Mouse (Mus musculus) gastrocnemius, adult 2 months (tissue): ENCODE data around the gene Neurod6. TPM values are rescaled to one million over a fixed set of nuclear protein-coding genes. Genes with fewer than 3 reads are reported as not detected.
A peak's percentile ranks its signal among the peaks of the same experiment; 100 is the strongest.

Experiments used
- DNase-seq: peaks from one replicate; pipeline ENCODE4 v3.0.0; 2022
- H3K27ac ChIP-seq: fragments of 200-600 bp; 2 replicates; pipeline ENCODE4 v1.8.1; 2022; ENCODE audit warnings: mild to moderate bottlenecking
- H3K4me3 ChIP-seq: fragments of 200-600 bp; 2 replicates; pipeline ENCODE4 v1.8.1; 2022; ENCODE audit warnings: mild to moderate bottlenecking, moderate library complexity
- CTCF ChIP-seq: fragments of 200-600 bp; IDR thresholded peaks from 2 replicates; pipeline ENCODE4 v1.8.1; 2022; ENCODE audit warnings: antibody characterized with exemption, mild to moderate bottlenecking, moderate library complexity
- intact Hi-C: fragments of 180-260 bp; cut with DNase I; formaldehyde crosslinking; loops from one replicate; pipeline ENCODE4 v1.15.1; 2025
- total RNA-seq, 2 experiments: library from RNA; stranded (reverse); gene quantifications; 2 replicates each; pipeline ENCODE4 v1.2.3; 2021

Neurod6 gene
- total RNA-seq, 2 experiments from 2014 or later: not detected

- peak; percentile 31 for DNase-seq
- H3K4me3 ChIP-seq: peak overlapping the region; percentile 46
- intact Hi-C loops: no loop called here
- no peak overlapping the region for H3K27ac ChIP-seq
- peak; percentile 37; the same call in 1 of the 2 replicates for TF ChIP-seq CTCF
These were observed 4.3 kb downstream of the Neurod6 start for GRCm38 (mm10) chr6:55676663-55677311.

- DNase-seq: no peak
- no peak for TF ChIP-seq CTCF
- intact Hi-C loops: no loop called here
- Histone ChIP-seq H3K27ac (no peak overlapping the region), H3K4me3 (peak overlapping the region; percentile 46; the same call in 1 of the 2 replicates)
These were observed 4.9 kb downstream of the Neurod6 start for GRCm38 (mm10) chr6:55676141-55676662.

GRCm38 (mm10) chr6:55667801-55668200 lies 13.3 kb downstream of the Neurod6 start:
- no peak for DNase-seq
- Histone ChIP-seq H3K4me3 (no peak overlapping the region), H3K27ac (no peak overlapping the region)
- intact Hi-C loops: no loop called here
- TF ChIP-seq CTCF: no peak

- no peak for TF ChIP-seq CTCF
- intact Hi-C loops: no loop called here
- no peak for DNase-seq
- H3K27ac ChIP-seq: no peak overlapping the region
- H3K4me3 ChIP-seq: no peak overlapping the region
These were observed 19.7 kb downstream of the Neurod6 start for GRCm38 (mm10) chr6:55661126-55661915.

- intact Hi-C loops: no loop called here
- H3K4me3 ChIP-seq: no peak overlapping the region; the same call in 1 of the 2 replicates
- H3K27ac ChIP-seq: peak overlapping the region; percentile 58
- no peak for TF ChIP-seq CTCF
- DNase-seq: no peak
These were observed 31.1 kb downstream of the Neurod6 start for GRCm38 (mm10) chr6:55649996-55650395.

- H3K4me3 ChIP-seq: peak overlapping the region; percentile 22
- DNase-seq: no peak
- intact Hi-C loops: no loop called here
- H3K27ac ChIP-seq: peak overlapping the region; percentile 58
- no peak for TF ChIP-seq CTCF
These were observed 31.5 kb downstream of the Neurod6 start for GRCm38 (mm10) chr6:55649581-55649980.

- intact Hi-C loops: no loop called here
- no peak for TF ChIP-seq CTCF
- Histone ChIP-seq H3K4me3 (no peak overlapping the region), H3K27ac (0 out of 2 replicates have a peak overlapping the region, but pooled peaks have one; percentile 54)
- no peak for DNase-seq
These were observed 32.2 kb downstream of the Neurod6 start for GRCm38 (mm10) chr6:55648886-55649285.

GRCm38 (mm10) chr6:55647771-55648280 lies 33.2 kb downstream of the Neurod6 start:
- DNase-seq: no peak
- H3K27ac ChIP-seq: no peak overlapping the region
- TF ChIP-seq CTCF: no peak
- intact Hi-C loops: no loop called here
- no peak overlapping the region for H3K4me3 ChIP-seq

- no peak for DNase-seq
- Histone ChIP-seq H3K4me3 (no peak overlapping the region), H3K27ac (no peak overlapping the region)
- TF ChIP-seq CTCF: no peak
- intact Hi-C loops: no loop called here
These were observed 34.1 kb downstream of the Neurod6 start for GRCm38 (mm10) chr6:55646824-55647560.

GRCm38 (mm10) chr6:55646111-55646823 lies 34.8 kb downstream of the Neurod6 start:
- no peak for TF ChIP-seq CTCF
- Histone ChIP-seq H3K27ac (no peak overlapping the region), H3K4me3 (no peak overlapping the region)
- intact Hi-C loops: no loop called here
- no peak for DNase-seq

GRCm38 (mm10) chr6:55634662-55635061 lies 46.4 kb downstream of the Neurod6 start:
- no peak for TF ChIP-seq CTCF
- intact Hi-C loops: no loop called here
- no peak overlapping the region for H3K4me3 ChIP-seq
- H3K27ac ChIP-seq: no peak overlapping the region
- DNase-seq: no peak

Other genes with a start within 250 kb of the Neurod6 start
- under 1 TPM; 0.87 to 0.92 TPM for gene Adcyap1r1, start 229.3 kb downstream of the Neurod6 start, total RNA-seq
- gene Itprid1, start 155.6 kb upstream of the Neurod6 start, total RNA-seq: not detected